Mouse (Mus musculus): ENCODE measurements around the gene Scaf1. TPM values are rescaled to one million over a fixed set of nuclear protein-coding genes. Genes with fewer than 3 reads are reported as not detected.

Gene Scaf1
- total RNA-seq, 2 experiments from 2014 or later = 156 to 160 TPM

GRCm38 (mm10) chr7:44999753-45000152 lies 16.4 kb downstream of the Scaf1 start:
- intact Hi-C loops (cut with DNase I) = no loop called here

GRCm38 (mm10) chr7:44998501-44998955 lies 17.6 kb downstream of the Scaf1 start, which contains the start of gene Bcl2l12:
Bcl2l12 (minus strand) TSS chr7:44998712.
- peak in 1 of 2 experiments; percentile 78 for DNase-seq (ENCODE audit: extremely low spot score in 1 of 2, low spot score in 2 of 2)
- intact Hi-C loops (cut with DNase I) = no loop called here

More at GRCm38 (mm10) chr7:44999753-45000152, 16.4 kb downstream of the Scaf1 start:
- DNase-seq (ENCODE audit: extremely low spot score in 1 of 2, low spot score in 2 of 2) = peak in 1 of 2 experiments; percentile 56

GRCm38 (mm10) chr7:44997940-44998428 lies 18.2 kb downstream of the Scaf1 start:
- DNase-seq (ENCODE audit: extremely low spot score in 1 of 2, low spot score in 2 of 2) = no peak
- intact Hi-C loops (cut with DNase I) = no loop called here

- intact Hi-C loops (cut with DNase I) = no loop called here
- DNase-seq (ENCODE audit: extremely low spot score in 1 of 2, low spot score in 2 of 2) = peak; percentile 96 to 98
Observed at GRCm38 (mm10) chr7:44997231-44997939, 18.8 kb downstream of the Scaf1 start, which contains the start of gene Irf3. Irf3 (plus strand) TSS chr7:44997648.

- no peak for DNase-seq (ENCODE audit: extremely low spot score in 1 of 2, low spot score in 2 of 2)
- intact Hi-C loops (cut with DNase I) = no loop called here
Observed at GRCm38 (mm10) chr7:44996672-44997071, 19.5 kb downstream of the Scaf1 start.

GRCm38 (mm10) chr7:44986879-44987718 lies 29.1 kb downstream of the Scaf1 start:
- DNase-seq (ENCODE audit: extremely low spot score in 1 of 2, low spot score in 2 of 2) = no peak
- intact Hi-C loops (cut with DNase I) = no loop called here

- DNase-seq (ENCODE audit: extremely low spot score in 1 of 2, low spot score in 2 of 2) = peak; percentile 97 to 99
- intact Hi-C loops (cut with DNase I) = no loop called here
Observed at GRCm38 (mm10) chr7:44986192-44986878, 29.8 kb downstream of the Scaf1 start, which contains the start of gene Prmt1. Prmt1 (minus strand) TSS chr7:44986568.

GRCm38 (mm10) chr7:44985595-44986191 lies 30.5 kb downstream of the Scaf1 start:
- intact Hi-C loops (cut with DNase I) = no loop called here
- peak; percentile 54 to 88 for DNase-seq (ENCODE audit: extremely low spot score in 1 of 2, low spot score in 2 of 2)

GRCm38 (mm10) chr7:44984833-44985164 lies 31.4 kb downstream of the Scaf1 start:
- intact Hi-C loops (cut with DNase I) = no loop called here
- DNase-seq (ENCODE audit: extremely low spot score in 1 of 2, low spot score in 2 of 2) = no peak

GRCm38 (mm10) chr7:44983944-44984832 lies 32.0 kb downstream of the Scaf1 start:
- no peak for DNase-seq (ENCODE audit: extremely low spot score in 1 of 2, low spot score in 2 of 2)
- intact Hi-C loops (cut with DNase I) = no loop called here

- DNase-seq (ENCODE audit: extremely low spot score in 1 of 2, low spot score in 2 of 2) = peak; percentile 72 to 87
- intact Hi-C loops (cut with DNase I) = no loop called here
Observed at GRCm38 (mm10) chr7:44983085-44983484, 33.1 kb downstream of the Scaf1 start.

- no peak for DNase-seq (ENCODE audit: extremely low spot score in 1 of 2, low spot score in 2 of 2)
- intact Hi-C loops (cut with DNase I) = no loop called here
Observed at GRCm38 (mm10) chr7:44981539-44981938, 34.6 kb downstream of the Scaf1 start.

GRCm38 (mm10) chr7:44978300-44978699 lies 37.9 kb downstream of the Scaf1 start:
- no peak for DNase-seq (ENCODE audit: extremely low spot score in 1 of 2, low spot score in 2 of 2)
- intact Hi-C loops (cut with DNase I) = no loop called here

- DNase-seq (ENCODE audit: extremely low spot score in 1 of 2, low spot score in 2 of 2) = no peak
- intact Hi-C loops (cut with DNase I) = no loop called here
Observed at GRCm38 (mm10) chr7:44975117-44975419, 41.1 kb downstream of the Scaf1 start.

- intact Hi-C loops (cut with DNase I) = loop anchor here (5.0 kb wide), 1 partner anchor 42 kb away; no protein-coding TSS in a partner anchor
- peak; percentile 87 to 94 for DNase-seq (ENCODE audit: extremely low spot score in 1 of 2, low spot score in 2 of 2)
Observed at GRCm38 (mm10) chr7:44974383-44975116, 41.6 kb downstream of the Scaf1 start, which contains the start of gene Cpt1c. Cpt1c (minus strand) TSS chr7:44974851.

GRCm38 (mm10) chr7:44973415-44974130 lies 42.6 kb downstream of the Scaf1 start:
- intact Hi-C loops (cut with DNase I) = loop anchor here (5.0 kb wide), 1 partner anchor 41 kb away; no protein-coding TSS in a partner anchor
- DNase-seq (ENCODE audit: extremely low spot score in 1 of 2, low spot score in 2 of 2) = no peak

Data from left cerebral cortex, postnatal 10 days (tissue).